Mouse (Mus musculus): ENCODE measurements around the gene Pigk. TPM values are rescaled to one million over a fixed set of nuclear protein-coding genes. Genes with fewer than 3 reads are reported as not detected.

Pigk gene
- total RNA-seq, 1 experiment = 44.6 TPM

- in situ Hi-C loops (cut with MboI; ENCODE audit: low sequenced_read_pairs in 2 of 2, unreplicated experiment in 2 of 2) = no loop called here
- no peaks in the 10 kb centered on the region for H3K9me3 ChIP-seq (ENCODE audit: control insufficient read depth, insufficient read depth, low read depth, low read length)
- DNase-seq (ENCODE audit: low read depth, low spot score) = no peak
- no peaks in the 10 kb centered on the region for H3K36me3 ChIP-seq (ENCODE audit: control insufficient read depth, insufficient read depth, low read length, poor library complexity, severe bottlenecking)
- H3K9ac ChIP-seq (ENCODE audit: insufficient read depth, low read depth, low read length, poor library complexity, severe bottlenecking) = no peak overlapping the region
- H3K27ac ChIP-seq (ENCODE audit: insufficient read depth, low read depth, low read length, poor library complexity, severe bottlenecking) = no peak overlapping the region
- no peak overlapping the region for H3K4me3 ChIP-seq (ENCODE audit: insufficient read depth in 1 of 2, low read depth in 1 of 2, low read length in 2 of 2, poor library complexity in 1 of 2, severe bottlenecking in 1 of 2)
- TF ChIP-seq HCFC1 (IDR thresholded peaks at IDR 0.05; ENCODE audit: borderline replicate concordance, insufficient read depth, low read length) (no peak), CHD2 (IDR thresholded peaks at IDR 0.05; ENCODE audit: low read depth, low read length) (no peak), ZNF384 (IDR thresholded peaks at IDR 0.05; ENCODE audit: low read depth, low read length) (no peak), MAFK (IDR thresholded peaks at IDR 0.05; ENCODE audit: insufficient read depth, low read depth, low read length) (no peak), ZC3H11A (IDR thresholded peaks at IDR 0.05; ENCODE audit: borderline replicate concordance, low read depth, low read length) (no peak)
- H3K4me1 ChIP-seq (ENCODE audit: control insufficient read depth in 2 of 2, insufficient read depth in 2 of 2, low read length in 2 of 2, poor library complexity in 1 of 2) = 0 out of 4 replicates have a peak, but pooled peaks cover 0 to 2% of the 10 kb centered on the region in 2 experiments
Measured at GRCm38 (mm10) chr3:152931354-152931753, 217.5 kb downstream of the Pigk start.

- no peak for DNase-seq (ENCODE audit: low read depth, low spot score)
- in situ Hi-C loops (cut with MboI; ENCODE audit: low sequenced_read_pairs in 2 of 2, unreplicated experiment in 2 of 2) = no loop called here
- TF ChIP-seq CHD2 (IDR thresholded peaks at IDR 0.05; ENCODE audit: low read depth, low read length) = no peak
- no peak overlapping the region for H3K27ac ChIP-seq (ENCODE audit: insufficient read depth, low read depth, low read length, poor library complexity, severe bottlenecking)
- no peaks in the 10 kb centered on the region for H3K9me3 ChIP-seq (ENCODE audit: control insufficient read depth, insufficient read depth, low read depth, low read length)
- H3K9ac ChIP-seq (ENCODE audit: insufficient read depth, low read depth, low read length, poor library complexity, severe bottlenecking) = no peak overlapping the region
- H3K4me3 ChIP-seq (ENCODE audit: insufficient read depth in 1 of 2, low read depth in 1 of 2, low read length in 2 of 2, poor library complexity in 1 of 2, severe bottlenecking in 1 of 2) = no peak overlapping the region
- 0 out of 4 replicates have a peak, but pooled peaks cover 0 to 2% of the 10 kb centered on the region in 2 experiments for H3K4me1 ChIP-seq (ENCODE audit: control insufficient read depth in 2 of 2, insufficient read depth in 2 of 2, low read length in 2 of 2, poor library complexity in 1 of 2)
- H3K36me3 ChIP-seq (ENCODE audit: control insufficient read depth, insufficient read depth, low read length, poor library complexity, severe bottlenecking) = no peaks in the 10 kb centered on the region
Measured at GRCm38 (mm10) chr3:152932096-152932495, 218.2 kb downstream of the Pigk start.

- Histone ChIP-seq H3K4me3 (ENCODE audit: insufficient read depth in 1 of 2, low read depth in 1 of 2, low read length in 2 of 2, poor library complexity in 1 of 2, severe bottlenecking in 1 of 2) (no peak overlapping the region), H3K9ac (ENCODE audit: insufficient read depth, low read depth, low read length, poor library complexity, severe bottlenecking) (no peak overlapping the region), H3K9me3 (ENCODE audit: control insufficient read depth, insufficient read depth, low read depth, low read length) (no peaks in the 10 kb centered on the region), H3K27ac (ENCODE audit: insufficient read depth, low read depth, low read length, poor library complexity, severe bottlenecking) (no peak overlapping the region), H3K36me3 (ENCODE audit: control insufficient read depth, insufficient read depth, low read length, poor library complexity, severe bottlenecking) (no peaks in the 10 kb centered on the region), H3K4me1 (ENCODE audit: control insufficient read depth in 2 of 2, insufficient read depth in 2 of 2, low read length in 2 of 2, poor library complexity in 1 of 2) (0 out of 4 replicates have a peak, but pooled peaks cover 0 to 2% of the 10 kb centered on the region in 2 experiments)
- no peak for TF ChIP-seq HCFC1 (IDR thresholded peaks at IDR 0.05; ENCODE audit: borderline replicate concordance, insufficient read depth, low read length)
- no peak for TF ChIP-seq CHD2 (IDR thresholded peaks at IDR 0.05; ENCODE audit: low read depth, low read length)
- no peak for TF ChIP-seq ZNF384 (IDR thresholded peaks at IDR 0.05; ENCODE audit: low read depth, low read length)
- no peak for TF ChIP-seq MAFK (IDR thresholded peaks at IDR 0.05; ENCODE audit: insufficient read depth, low read depth, low read length)
- TF ChIP-seq ZC3H11A (IDR thresholded peaks at IDR 0.05; ENCODE audit: borderline replicate concordance, low read depth, low read length) = no peak
- in situ Hi-C loops (cut with MboI; ENCODE audit: low sequenced_read_pairs in 2 of 2, unreplicated experiment in 2 of 2) = no loop called here
- DNase-seq (ENCODE audit: low read depth, low spot score) = no peak
Measured at GRCm38 (mm10) chr3:152932544-152932943, 218.6 kb downstream of the Pigk start.

- in situ Hi-C loops (cut with MboI; ENCODE audit: low sequenced_read_pairs in 2 of 2, unreplicated experiment in 2 of 2) = no loop called here
- Histone ChIP-seq H3K36me3 (ENCODE audit: control insufficient read depth, insufficient read depth, low read length, poor library complexity, severe bottlenecking) (no peaks in the 10 kb centered on the region), H3K4me1 (ENCODE audit: control insufficient read depth in 2 of 2, insufficient read depth in 2 of 2, low read length in 2 of 2, poor library complexity in 1 of 2) (no peaks in the 10 kb centered on the region), H3K27ac (ENCODE audit: insufficient read depth, low read depth, low read length, poor library complexity, severe bottlenecking) (no peak overlapping the region), H3K9me3 (ENCODE audit: control insufficient read depth, insufficient read depth, low read depth, low read length) (no peaks in the 10 kb centered on the region), H3K4me3 (ENCODE audit: insufficient read depth in 1 of 2, low read depth in 1 of 2, low read length in 2 of 2, poor library complexity in 1 of 2, severe bottlenecking in 1 of 2) (no peak overlapping the region), H3K9ac (ENCODE audit: insufficient read depth, low read depth, low read length, poor library complexity, severe bottlenecking) (no peak overlapping the region)
- no peak for TF ChIP-seq CHD2 (IDR thresholded peaks at IDR 0.05; ENCODE audit: low read depth, low read length)
- TF ChIP-seq ZC3H11A (IDR thresholded peaks at IDR 0.05; ENCODE audit: borderline replicate concordance, low read depth, low read length) = no peak
- TF ChIP-seq MAFK (IDR thresholded peaks at IDR 0.05; ENCODE audit: insufficient read depth, low read depth, low read length) = no peak
- TF ChIP-seq ZNF384 (IDR thresholded peaks at IDR 0.05; ENCODE audit: low read depth, low read length) = no peak
- TF ChIP-seq HCFC1 (IDR thresholded peaks at IDR 0.05; ENCODE audit: borderline replicate concordance, insufficient read depth, low read length) = no peak
- DNase-seq (ENCODE audit: low read depth, low spot score) = no peak
Measured at GRCm38 (mm10) chr3:152933737-152934136, 219.8 kb downstream of the Pigk start.

GRCm38 (mm10) chr3:152936313-152936712, 222.4 kb downstream of the Pigk start:
- no peak overlapping the region for H3K4me3 ChIP-seq (ENCODE audit: insufficient read depth in 1 of 2, low read depth in 1 of 2, low read length in 2 of 2, poor library complexity in 1 of 2, severe bottlenecking in 1 of 2)
- no peak for DNase-seq (ENCODE audit: low read depth, low spot score)
- H3K36me3 ChIP-seq (ENCODE audit: control insufficient read depth, insufficient read depth, low read length, poor library complexity, severe bottlenecking) = no peaks in the 10 kb centered on the region
- H3K4me1 ChIP-seq (ENCODE audit: control insufficient read depth in 2 of 2, insufficient read depth in 2 of 2, low read length in 2 of 2, poor library complexity in 1 of 2) = no peaks in the 10 kb centered on the region
- no peak overlapping the region for H3K27ac ChIP-seq (ENCODE audit: insufficient read depth, low read depth, low read length, poor library complexity, severe bottlenecking)
- in situ Hi-C loops (cut with MboI; ENCODE audit: low sequenced_read_pairs in 2 of 2, unreplicated experiment in 2 of 2) = no loop called here
- no peaks in the 10 kb centered on the region for H3K9me3 ChIP-seq (ENCODE audit: control insufficient read depth, insufficient read depth, low read depth, low read length)
- TF ChIP-seq CHD2 (IDR thresholded peaks at IDR 0.05; ENCODE audit: low read depth, low read length) (no peak), HCFC1 (IDR thresholded peaks at IDR 0.05; ENCODE audit: borderline replicate concordance, insufficient read depth, low read length) (no peak), ZNF384 (IDR thresholded peaks at IDR 0.05; ENCODE audit: low read depth, low read length) (no peak), ZC3H11A (IDR thresholded peaks at IDR 0.05; ENCODE audit: borderline replicate concordance, low read depth, low read length) (no peak), MAFK (IDR thresholded peaks at IDR 0.05; ENCODE audit: insufficient read depth, low read depth, low read length) (no peak)
- no peak overlapping the region for H3K9ac ChIP-seq (ENCODE audit: insufficient read depth, low read depth, low read length, poor library complexity, severe bottlenecking)

Measured in ES-E14 (cell line).